Mouse (Mus musculus) left cerebral cortex, postnatal 4 days (tissue): ENCODE measurements around the gene Ncbp2. TPM values are rescaled to one million over a fixed set of nuclear protein-coding genes. Genes with fewer than 3 reads are reported as not detected.

Experiments used
- DNase-seq: peaks from one replicate; pipeline ENCODE4 v3.0.0-alpha.2; 2022
- intact Hi-C: fragments of 180-260 bp; cut with DNase I; formaldehyde crosslinking; loops from one replicate; pipeline ENCODE4 v1.15.1; 2025
- microRNA-seq: library from miRNA; unstranded; fragments of <30 nt; microRNA quantifications from one replicate; pipeline ENCODE4 v1.2.0, GENCODE M21; 2022
- total RNA-seq, 2 experiments: library from RNA; stranded (reverse); gene quantifications; 2 replicates each; pipeline ENCODE4 v1.2.3; 2021

Ncbp2 gene
- total RNA-seq, 2 experiments from 2014 or later, result 51.6 to 54.4 TPM

DNA sequence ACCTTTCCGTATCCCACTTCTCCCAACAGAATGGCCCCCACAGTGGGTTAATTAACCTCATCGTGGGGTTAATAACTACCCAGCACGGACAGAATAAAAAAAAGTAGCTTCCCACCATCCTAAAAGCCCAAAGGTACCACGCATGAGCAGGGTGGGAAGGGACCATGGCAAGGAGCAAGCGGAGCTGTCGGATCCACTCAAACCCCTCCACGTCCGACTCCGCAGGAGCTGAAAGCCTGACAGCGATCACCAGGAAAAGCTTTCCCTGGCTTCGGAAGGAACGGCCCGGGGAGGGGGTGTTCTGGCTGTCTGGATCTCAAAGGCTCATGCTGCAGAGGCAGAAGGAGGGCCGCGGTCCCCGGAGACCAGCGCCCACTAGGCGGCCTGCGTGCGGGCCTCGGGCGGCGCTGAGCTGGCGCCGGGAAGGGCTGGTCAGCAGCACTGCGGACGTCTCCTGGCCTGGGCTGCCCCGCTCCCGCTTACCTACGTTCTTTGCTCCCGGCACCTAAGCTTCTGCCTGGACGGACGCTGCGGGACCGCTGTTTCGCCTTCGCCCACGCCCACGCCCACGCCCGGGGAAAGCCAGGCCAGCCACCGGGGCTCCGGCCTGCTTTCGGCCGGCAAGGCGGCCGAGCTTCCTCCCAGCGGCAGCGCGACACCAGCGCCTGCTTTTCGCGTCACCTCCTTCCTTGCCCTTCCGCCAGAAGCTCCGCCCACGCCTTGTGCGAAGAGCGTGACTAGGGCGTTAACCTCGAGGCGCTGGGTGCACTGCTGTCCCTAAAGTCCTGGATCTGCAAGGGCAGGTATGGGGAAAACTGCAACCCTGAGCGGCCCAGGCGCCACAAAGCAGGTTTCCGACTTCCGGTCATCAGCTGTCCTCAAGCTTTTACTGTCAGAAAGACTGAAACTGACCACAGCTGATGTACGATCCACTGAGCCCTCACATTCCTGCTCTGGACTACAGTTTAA lies 54.5 kb downstream of the Ncbp2 start, which contains the start of gene Senp5:
Gene Senp5 (minus strand): TSS at position 779 of the 969 bp plus-strand sequence.
- peak; percentile 90 for DNase-seq
- intact Hi-C loops, result no loop called here

DNA sequence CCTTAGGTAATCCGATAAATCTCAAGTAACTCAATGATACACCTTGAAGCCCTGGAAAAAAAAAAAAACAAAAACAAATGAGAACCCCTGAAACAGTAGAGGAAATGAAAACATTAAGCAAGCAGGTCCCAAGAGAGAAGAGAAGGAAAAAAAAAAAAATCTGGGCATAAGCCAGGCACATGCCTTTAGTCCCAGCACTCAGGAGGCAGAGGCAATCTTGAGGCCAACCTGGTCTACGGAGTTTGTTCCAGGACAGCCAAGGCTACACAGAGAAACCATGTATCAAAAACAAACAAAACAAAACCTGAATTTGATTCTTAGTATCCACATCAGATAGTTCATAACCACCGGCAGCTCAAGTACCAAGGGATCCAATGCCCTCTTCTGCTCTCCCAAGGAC lies 56.4 kb downstream of the Ncbp2 start:
- DNase-seq, result no peak
- intact Hi-C loops, result no loop called here

DNA sequence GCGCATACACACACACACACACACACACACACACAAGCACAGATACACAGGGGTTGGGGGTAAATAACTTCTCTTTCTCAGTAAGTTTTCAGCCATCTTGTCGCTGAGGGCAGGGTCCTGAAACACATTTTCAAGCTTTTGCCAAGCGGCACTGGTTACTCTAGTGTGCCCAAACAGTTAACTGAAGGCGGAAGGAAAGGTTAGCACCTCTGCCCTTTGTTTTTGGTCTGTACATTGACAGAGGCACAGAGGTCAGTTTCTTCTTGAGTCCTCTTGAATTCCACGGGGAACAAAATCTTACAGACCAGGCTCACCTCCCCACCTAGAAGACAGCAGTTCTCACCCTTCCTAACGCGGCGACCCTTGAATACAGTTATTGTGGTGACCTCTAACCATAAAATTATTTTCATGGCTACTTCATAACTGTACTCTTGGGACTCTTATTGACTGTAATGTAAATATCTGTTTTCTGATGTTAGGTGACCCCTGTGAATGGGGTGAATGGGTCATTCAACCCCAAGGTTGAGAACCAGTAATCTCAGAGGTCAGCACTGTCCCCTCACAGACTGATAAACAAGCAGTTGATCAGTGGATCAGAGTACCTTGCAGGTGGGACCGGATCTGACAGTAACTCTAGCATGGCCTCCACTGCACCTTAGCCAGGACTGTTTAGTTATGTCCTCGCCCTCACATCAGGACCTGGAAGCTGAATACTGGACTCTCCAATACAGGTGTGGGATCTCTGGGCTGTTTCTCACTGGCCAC lies 60.4 kb downstream of the Ncbp2 start:
- intact Hi-C loops, result no loop called here
- DNase-seq, result no peak

GRCm38 (mm10) chr16:32009913-32010312 lies 61.6 kb downstream of the Ncbp2 start:
- DNase-seq, result no peak
- intact Hi-C loops, result no loop called here

GRCm38 (mm10) chr16:32010330-32010729 lies 62.0 kb downstream of the Ncbp2 start:
- no peak for DNase-seq
- intact Hi-C loops, result no loop called here

Small RNAs within 50 kb of the gene (microRNA-seq; reads per million reads assigned to microRNA genes)
- gene Gm26269, result not detected

Other genes starting within 250 kb of the Ncbp2 start
- under 1 TPM; 0.30 to 0.56 TPM for gene Meltf, start 69.7 kb upstream of the Ncbp2 start, total RNA-seq
- 10 to 100 TPM in 1 of 2 experiments, 1 to 10 TPM in 1; 8.9 to 10.4 TPM for gene Pigz, start 14.7 kb upstream of the Ncbp2 start, total RNA-seq
- 10 to 100 TPM; 51.0 to 51.6 TPM for gene 0610012G03Rik, start within 50 bp of the Ncbp2 start, total RNA-seq
- 10 to 100 TPM; 41.8 to 43.2 TPM for gene Senp5, start 54.8 kb downstream of the Ncbp2 start, total RNA-seq
- gene Pak2, start 130.8 kb downstream of the Ncbp2 start, total RNA-seq, result 10 to 100 TPM; 47.0 to 53.4 TPM
- 10 to 100 TPM; 44.1 TPM for gene Pigx, start 151.2 kb downstream of the Ncbp2 start, total RNA-seq
- 10 to 100 TPM; 38.4 to 40.7 TPM for gene Cep19, start 151.3 kb downstream of the Ncbp2 start, total RNA-seq
- 1 to 10 TPM; 5.7 to 5.9 TPM for gene Nrros, start 217.1 kb downstream of the Ncbp2 start, total RNA-seq
- gene Bex6, start 231.3 kb downstream of the Ncbp2 start, total RNA-seq, result not detected